Mouse (Mus musculus): ENCODE measurements around the gene Csnk1g1. TPM values are rescaled to one million over a fixed set of nuclear protein-coding genes. Genes with fewer than 3 reads are reported as not detected.

Csnk1g1 gene
- polyA plus RNA-seq, 1 experiment: 12.4 TPM

DNA sequence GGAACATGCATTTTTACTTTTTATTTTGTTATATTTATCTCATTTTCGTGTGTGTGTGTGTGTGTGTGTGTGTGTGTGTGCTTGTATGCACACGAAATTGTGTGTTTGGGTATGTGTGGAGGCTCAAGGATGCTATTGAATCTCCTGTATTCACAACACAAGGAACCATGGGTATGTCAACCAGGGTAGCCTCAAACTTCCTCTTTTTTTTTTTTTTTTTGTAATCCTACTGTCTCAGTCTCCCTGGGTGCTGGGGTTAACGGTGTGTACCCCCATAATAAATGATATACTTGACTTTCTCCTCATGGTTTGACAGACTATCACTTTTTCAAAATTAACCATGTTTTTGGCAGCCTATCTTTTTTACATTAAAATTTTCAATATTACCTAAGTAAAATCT is 5.8 kb upstream of the Csnk1g1 start:
- no peak for DNase-seq
- H3K27ac ChIP-seq (ENCODE audit: control insufficient read depth, insufficient read depth, low read length): no peak overlapping the region
- peaks cover 1% of the 10 kb centered on the region for H3K4me1 ChIP-seq (replicated peaks; ENCODE audit: control insufficient read depth, insufficient read depth, low read length)
- H3K4me3 ChIP-seq (ENCODE audit: control insufficient read depth, insufficient read depth, low read length): no peak overlapping the region
- peaks cover 11% of the 10 kb centered on the region for H3K36me3 ChIP-seq (ENCODE audit: control insufficient read depth, insufficient read depth, low read length)
- no peak for TF ChIP-seq CTCF (IDR thresholded peaks at IDR 0.05; ENCODE audit: borderline replicate concordance, control insufficient read depth, extremely low read depth, insufficient read depth, low read length, poor library complexity)
- no peak for TF ChIP-seq POLR2A (IDR thresholded peaks at IDR 0.05; ENCODE audit: control insufficient read depth, extremely low read depth, insufficient read depth, low read length, poor library complexity)
- WGBS: 76% methylated on average over 3 of the region's 3 CpGs
- H3K27me3 ChIP-seq (ENCODE audit: control insufficient read depth, insufficient read depth, low read length): no peaks in the 10 kb centered on the region

DNA sequence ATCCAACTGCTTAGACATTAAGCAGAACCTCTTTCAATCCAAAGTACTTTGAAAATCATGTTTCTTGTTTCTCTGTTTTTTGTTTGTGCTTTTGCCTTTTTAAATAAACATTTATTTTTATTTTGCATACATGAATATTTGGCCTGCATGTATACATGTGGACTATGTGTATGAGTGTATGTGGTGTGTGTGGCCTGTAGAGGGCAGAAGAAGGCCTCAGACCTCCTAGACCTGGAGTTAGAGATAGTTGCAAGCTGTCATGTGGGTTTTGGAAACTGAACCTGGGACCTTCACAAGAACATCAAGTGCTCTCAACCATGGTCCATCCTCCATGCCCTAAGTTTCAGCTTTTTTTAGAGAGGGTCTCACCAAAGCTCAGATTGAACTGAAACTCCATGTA is 5.3 kb upstream of the Csnk1g1 start:
- peaks cover 10% of the 10 kb centered on the region; the same call in 1 of the 2 replicates for H3K36me3 ChIP-seq (ENCODE audit: control insufficient read depth, insufficient read depth, low read length)
- no peaks in the 10 kb centered on the region for H3K27me3 ChIP-seq (ENCODE audit: control insufficient read depth, insufficient read depth, low read length)
- TF ChIP-seq POLR2A (IDR thresholded peaks at IDR 0.05; ENCODE audit: control insufficient read depth, extremely low read depth, insufficient read depth, low read length, poor library complexity) (no peak), CTCF (IDR thresholded peaks at IDR 0.05; ENCODE audit: borderline replicate concordance, control insufficient read depth, extremely low read depth, insufficient read depth, low read length, poor library complexity) (no peak)
- H3K4me3 ChIP-seq (ENCODE audit: control insufficient read depth, insufficient read depth, low read length): no peak overlapping the region
- no peak for DNase-seq
- peaks cover 2% of the 10 kb centered on the region for H3K4me1 ChIP-seq (replicated peaks; ENCODE audit: control insufficient read depth, insufficient read depth, low read length)
- no peak overlapping the region for H3K27ac ChIP-seq (ENCODE audit: control insufficient read depth, insufficient read depth, low read length)

DNA sequence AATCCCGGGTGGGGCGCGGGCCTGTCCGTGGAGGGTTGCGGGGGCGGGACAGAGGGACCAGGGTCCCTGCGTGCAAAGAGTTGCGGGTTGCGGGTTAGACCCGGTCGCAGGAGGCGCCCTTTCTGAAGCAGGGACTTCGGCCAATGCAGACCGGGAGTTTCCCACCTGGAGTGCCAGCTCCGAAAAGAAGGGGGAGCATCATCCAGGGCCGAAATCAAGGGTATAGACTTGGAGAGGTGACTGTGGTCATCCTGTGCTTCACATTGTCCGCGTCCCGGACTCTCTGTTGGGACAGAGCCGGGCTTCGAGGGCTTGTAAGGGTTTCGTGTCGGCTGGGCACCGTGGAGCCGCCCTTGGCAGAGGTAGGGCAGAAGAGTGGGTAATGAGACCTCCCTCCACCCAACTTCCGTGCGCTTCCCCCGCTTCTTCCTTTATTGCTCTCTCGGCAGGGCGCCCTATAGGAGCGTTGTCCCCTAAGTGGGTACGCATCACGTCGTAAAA is 627 bp downstream of the Csnk1g1 start:
- DNase-seq: peak; percentile 73
- under 1% methylated on average over 33 of the region's 34 CpGs for WGBS
- Histone ChIP-seq H3K36me3 (ENCODE audit: control insufficient read depth, insufficient read depth, low read length) (no peaks in the 10 kb centered on the region), H3K27me3 (ENCODE audit: control insufficient read depth, insufficient read depth, low read length) (no peaks in the 10 kb centered on the region), H3K4me3 (ENCODE audit: control insufficient read depth, insufficient read depth, low read length) (peak overlapping the region; percentile 98), H3K27ac (ENCODE audit: control insufficient read depth, insufficient read depth, low read length) (peak overlapping the region; percentile 86), H3K4me1 (replicated peaks; ENCODE audit: control insufficient read depth, insufficient read depth, low read length) (peaks cover 5% of the 10 kb centered on the region)
- TF ChIP-seq POLR2A (IDR thresholded peaks at IDR 0.05; ENCODE audit: control insufficient read depth, extremely low read depth, insufficient read depth, low read length, poor library complexity): no peak; the same call in 1 of the 2 replicates
- TF ChIP-seq CTCF (IDR thresholded peaks at IDR 0.05; ENCODE audit: borderline replicate concordance, control insufficient read depth, extremely low read depth, insufficient read depth, low read length, poor library complexity): no peak

DNA sequence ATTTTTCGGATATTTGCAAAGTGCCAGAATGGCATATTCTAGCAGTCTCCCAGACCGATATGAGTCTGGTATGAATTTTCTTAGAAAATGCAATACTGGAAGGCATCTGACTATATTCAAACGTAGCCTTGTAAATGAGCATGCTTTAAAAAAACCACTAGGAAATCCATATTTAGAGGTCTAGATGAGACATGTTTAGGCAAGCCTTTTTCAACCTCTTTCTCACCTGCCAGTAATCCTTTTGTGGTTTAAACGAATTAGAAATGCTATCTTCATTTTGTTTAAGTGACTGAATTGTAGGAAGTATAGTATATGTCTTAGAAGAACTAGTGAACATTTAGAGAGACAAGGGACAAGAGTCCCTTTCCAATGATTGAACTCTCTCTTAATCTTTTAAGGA is 1.1 kb downstream of the Csnk1g1 start:
- peak overlapping the region; percentile 98 for H3K4me3 ChIP-seq (ENCODE audit: control insufficient read depth, insufficient read depth, low read length)
- no peaks in the 10 kb centered on the region for H3K36me3 ChIP-seq (ENCODE audit: control insufficient read depth, insufficient read depth, low read length)
- TF ChIP-seq POLR2A (IDR thresholded peaks at IDR 0.05; ENCODE audit: control insufficient read depth, extremely low read depth, insufficient read depth, low read length, poor library complexity) (no peak), CTCF (IDR thresholded peaks at IDR 0.05; ENCODE audit: borderline replicate concordance, control insufficient read depth, extremely low read depth, insufficient read depth, low read length, poor library complexity) (no peak)
- under 1% methylated on average over 4 of the region's 4 CpGs for WGBS
- H3K27ac ChIP-seq (ENCODE audit: control insufficient read depth, insufficient read depth, low read length): no peak overlapping the region; the same call in 1 of the 2 replicates
- DNase-seq: no peak
- H3K4me1 ChIP-seq (replicated peaks; ENCODE audit: control insufficient read depth, insufficient read depth, low read length): peaks cover 5% of the 10 kb centered on the region
- H3K27me3 ChIP-seq (ENCODE audit: control insufficient read depth, insufficient read depth, low read length): no peaks in the 10 kb centered on the region

DNA sequence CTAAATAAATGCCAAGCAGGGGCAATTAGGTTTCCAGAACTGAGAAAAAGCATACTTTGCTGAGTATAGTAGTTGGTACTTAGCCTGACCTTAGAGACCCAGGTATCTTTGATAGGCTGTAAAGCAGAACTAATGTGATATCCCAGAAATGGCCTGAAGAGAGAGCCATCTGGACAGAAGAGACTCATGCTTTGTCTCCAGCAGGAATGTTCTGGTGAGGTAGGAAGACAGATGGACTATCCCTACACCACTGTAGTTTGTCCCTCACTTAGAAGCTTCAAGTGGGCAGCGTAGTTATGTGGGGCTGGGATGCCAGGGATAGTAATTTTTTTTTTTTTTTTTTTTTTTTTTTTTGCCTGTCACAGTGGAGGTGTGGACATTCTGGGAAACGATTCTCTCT is 5.3 kb downstream of the Csnk1g1 start:
- no peak overlapping the region for H3K27ac ChIP-seq (ENCODE audit: control insufficient read depth, insufficient read depth, low read length)
- TF ChIP-seq CTCF (IDR thresholded peaks at IDR 0.05; ENCODE audit: borderline replicate concordance, control insufficient read depth, extremely low read depth, insufficient read depth, low read length, poor library complexity) (no peak), POLR2A (IDR thresholded peaks at IDR 0.05; ENCODE audit: control insufficient read depth, extremely low read depth, insufficient read depth, low read length, poor library complexity) (no peak)
- no peaks in the 10 kb centered on the region for H3K27me3 ChIP-seq (ENCODE audit: control insufficient read depth, insufficient read depth, low read length)
- 0 out of 2 replicates have a peak, but pooled peaks cover 3% of the 10 kb centered on the region for H3K4me1 ChIP-seq (replicated peaks; ENCODE audit: control insufficient read depth, insufficient read depth, low read length)
- H3K36me3 ChIP-seq (ENCODE audit: control insufficient read depth, insufficient read depth, low read length): no peaks in the 10 kb centered on the region
- H3K4me3 ChIP-seq (ENCODE audit: control insufficient read depth, insufficient read depth, low read length): no peak overlapping the region
- DNase-seq: no peak
- WGBS: 98% methylated on average over 2 of the region's 2 CpGs

DNA sequence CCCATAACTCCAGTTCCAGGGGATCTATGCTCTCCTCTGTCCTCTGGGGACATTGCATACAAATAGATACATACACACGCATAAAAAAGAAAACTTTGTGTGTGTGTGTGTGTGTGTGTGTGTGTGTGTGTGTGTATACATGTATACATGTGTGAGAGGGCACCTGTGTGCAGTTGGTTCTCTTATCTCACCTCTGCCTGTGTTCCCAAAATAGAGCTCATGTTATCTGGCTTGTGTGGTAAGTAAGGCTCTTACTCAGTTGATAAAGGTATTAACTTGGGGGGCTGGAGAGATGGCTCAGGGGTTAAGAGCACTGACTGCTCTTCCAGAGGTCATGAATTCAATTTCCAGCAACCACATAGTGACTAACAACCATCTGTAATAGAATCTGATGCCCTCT is 8.3 kb downstream of the Csnk1g1 start:
- TF ChIP-seq CTCF (IDR thresholded peaks at IDR 0.05; ENCODE audit: borderline replicate concordance, control insufficient read depth, extremely low read depth, insufficient read depth, low read length, poor library complexity) (no peak), POLR2A (IDR thresholded peaks at IDR 0.05; ENCODE audit: control insufficient read depth, extremely low read depth, insufficient read depth, low read length, poor library complexity) (no peak)
- H3K4me3 ChIP-seq (ENCODE audit: control insufficient read depth, insufficient read depth, low read length): no peak overlapping the region
- no peak overlapping the region for H3K27ac ChIP-seq (ENCODE audit: control insufficient read depth, insufficient read depth, low read length)
- no peaks in the 10 kb centered on the region for H3K27me3 ChIP-seq (ENCODE audit: control insufficient read depth, insufficient read depth, low read length)
- WGBS: 86% methylated on average over 1 of the region's 1 CpGs
- H3K36me3 ChIP-seq (ENCODE audit: control insufficient read depth, insufficient read depth, low read length): no peaks in the 10 kb centered on the region
- no peak for DNase-seq
- no peaks in the 10 kb centered on the region for H3K4me1 ChIP-seq (replicated peaks; ENCODE audit: control insufficient read depth, insufficient read depth, low read length)

DNA sequence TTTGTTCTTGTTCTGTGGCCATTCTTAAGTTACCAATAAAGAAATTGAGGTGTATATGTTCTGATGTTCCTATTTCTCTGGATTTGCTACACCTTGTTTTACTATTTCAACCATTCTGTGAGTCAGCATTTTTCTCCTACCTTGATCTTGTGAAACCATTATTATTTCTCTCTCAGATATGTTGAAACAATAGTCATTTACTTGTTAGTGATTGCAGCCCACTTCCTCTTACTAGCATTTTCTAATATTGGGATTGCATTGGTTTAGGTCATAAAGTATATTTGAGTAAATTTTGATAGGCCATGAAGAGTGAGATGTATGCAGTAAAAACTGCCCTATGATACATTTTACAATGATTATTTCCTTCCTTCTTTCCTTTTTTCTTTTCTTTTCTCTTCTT is 19.7 kb downstream of the Csnk1g1 start:
- no peak overlapping the region for H3K4me3 ChIP-seq (ENCODE audit: control insufficient read depth, insufficient read depth, low read length)
- no peak overlapping the region for H3K27ac ChIP-seq (ENCODE audit: control insufficient read depth, insufficient read depth, low read length)
- no peaks in the 10 kb centered on the region for H3K36me3 ChIP-seq (ENCODE audit: control insufficient read depth, insufficient read depth, low read length)
- H3K4me1 ChIP-seq (replicated peaks; ENCODE audit: control insufficient read depth, insufficient read depth, low read length): no peaks in the 10 kb centered on the region
- TF ChIP-seq CTCF (IDR thresholded peaks at IDR 0.05; ENCODE audit: borderline replicate concordance, control insufficient read depth, extremely low read depth, insufficient read depth, low read length, poor library complexity) (no peak), POLR2A (IDR thresholded peaks at IDR 0.05; ENCODE audit: control insufficient read depth, extremely low read depth, insufficient read depth, low read length, poor library complexity) (no peak)
- no peaks in the 10 kb centered on the region for H3K27me3 ChIP-seq (ENCODE audit: control insufficient read depth, insufficient read depth, low read length)
- no peak for DNase-seq
